Mouse (Mus musculus) telencephalon, adult 2 months (tissue): Measurements from ENCODE around the gene 1700015G11Rik.

Source experiments
- DNase-seq: peaks from one replicate; pipeline ENCODE4 v3.0.0-alpha.2; 2011; ENCODE audit warnings: low read depth, low spot score

Gene 1700015G11Rik

DNA sequence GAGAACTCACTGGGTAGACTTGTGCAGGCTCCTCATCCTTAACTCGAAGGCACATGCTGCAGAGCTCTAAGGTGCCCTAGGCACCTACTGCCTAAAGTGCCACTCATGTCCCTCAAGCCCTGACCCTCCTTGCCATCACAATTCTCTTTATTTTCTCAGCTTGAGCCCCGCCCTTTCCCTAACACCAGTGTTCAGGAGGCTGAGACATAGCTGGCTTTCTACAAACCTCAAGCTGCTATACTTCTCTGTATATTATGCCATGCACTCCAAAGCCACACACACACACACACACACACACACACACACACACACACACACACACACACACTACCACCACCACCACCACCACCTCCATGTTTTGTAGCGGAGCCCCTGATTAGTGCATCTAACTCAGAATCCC is at the start of gene 1700015G11Rik:
Gene 1700015G11Rik (minus strand): TSS at position 101 of the 400 bp plus-strand sequence.
- no peak for DNase-seq

- DNase-seq = no peak
These were observed 41.4 kb upstream of the 1700015G11Rik start for GRCm38 (mm10) chr7:52056954-52057353.

GRCm38 (mm10) chr7:52056274-52056673 is 40.7 kb upstream of the 1700015G11Rik start:
- DNase-seq = no peak

DNA sequence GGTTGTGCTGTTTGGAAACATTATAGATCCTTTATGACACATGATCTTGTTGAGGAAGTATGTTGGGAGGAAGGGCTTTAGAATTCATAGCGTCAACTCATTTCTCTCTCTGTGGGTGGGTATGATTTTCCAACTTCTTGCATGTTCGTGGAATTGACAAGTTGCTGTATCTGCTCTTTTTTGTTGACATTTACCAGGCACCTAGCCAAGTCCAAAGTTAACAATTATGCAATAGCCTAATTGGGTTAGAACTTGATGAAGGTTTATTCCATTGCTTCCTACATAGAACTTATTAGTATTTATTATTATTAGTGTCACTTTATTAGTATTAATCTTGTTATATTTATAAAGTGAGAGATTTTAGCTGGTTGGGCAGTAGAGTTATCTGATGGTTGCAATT is 40.3 kb upstream of the 1700015G11Rik start:
- no peak for DNase-seq

GRCm38 (mm10) chr7:52037600-52038582 is 22.4 kb upstream of the 1700015G11Rik start:
- DNase-seq = peak; percentile 29

GRCm38 (mm10) chr7:52024050-52024626 is 8.6 kb upstream of the 1700015G11Rik start:
- DNase-seq = no peak

DNA sequence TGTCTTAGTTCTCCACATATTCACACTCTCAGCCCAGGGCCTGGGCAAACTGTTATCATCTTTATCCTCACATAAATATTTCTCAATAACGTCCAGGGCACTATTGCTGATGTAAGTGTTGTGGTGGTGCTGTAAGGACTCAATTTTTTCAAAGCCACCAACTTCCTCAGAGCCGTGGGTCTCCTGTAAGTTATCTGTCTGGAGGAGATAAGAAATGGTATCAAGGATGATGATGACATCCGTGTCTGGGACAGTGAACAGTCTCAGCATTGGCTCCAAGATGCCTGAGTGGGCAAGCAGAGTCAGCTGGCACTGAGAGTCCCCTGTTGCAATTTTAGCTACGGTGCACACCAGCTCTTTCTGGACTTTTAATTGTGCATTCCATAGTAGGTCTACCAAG is 6.5 kb upstream of the 1700015G11Rik start:
- DNase-seq = no peak

DNA sequence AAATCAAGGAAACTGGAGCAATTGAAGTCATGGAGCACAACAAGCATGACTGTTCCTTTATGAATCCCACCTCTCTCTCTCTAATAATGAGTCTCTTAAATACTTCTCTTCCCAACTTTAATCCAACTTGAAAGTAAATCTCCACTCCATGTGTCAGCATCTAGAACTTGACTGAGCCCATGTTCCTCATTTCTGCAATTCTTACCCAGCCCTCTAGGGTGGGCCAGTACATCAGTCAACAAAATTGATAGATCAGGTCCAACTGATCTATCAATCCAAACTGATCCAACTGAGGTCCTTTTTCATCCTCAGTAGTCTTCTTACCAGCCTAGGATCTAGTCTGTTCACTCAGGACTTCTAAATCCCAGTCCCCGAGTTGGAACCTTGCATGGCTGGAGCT is 348 bp downstream of the 1700015G11Rik start:
- DNase-seq = no peak

- no peak for DNase-seq
These were observed 2.1 kb downstream of the 1700015G11Rik start for GRCm38 (mm10) chr7:52013457-52013856.

DNA sequence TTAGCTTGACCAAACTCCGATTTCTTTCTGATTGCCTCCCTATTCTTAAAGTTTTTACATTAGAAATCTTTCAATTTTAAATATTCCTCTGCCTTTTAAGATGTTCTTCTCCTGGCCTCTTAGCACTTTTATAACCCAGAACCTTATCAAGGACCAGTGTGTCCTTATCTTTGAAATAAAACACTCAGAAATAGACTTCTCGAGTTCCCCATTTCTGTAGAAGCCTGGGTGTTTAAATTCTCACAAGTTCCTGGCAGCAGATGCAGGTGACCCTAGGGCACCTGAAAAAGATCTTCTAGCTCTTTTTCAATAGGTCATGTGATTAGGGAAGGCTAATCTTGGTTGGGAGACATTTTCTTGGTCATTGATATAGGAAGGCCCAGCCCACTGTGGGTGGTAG is 8.4 kb downstream of the 1700015G11Rik start:
- DNase-seq = no peak

- no peak for DNase-seq
These were observed 9.3 kb downstream of the 1700015G11Rik start for GRCm38 (mm10) chr7:52006296-52006630.

DNA sequence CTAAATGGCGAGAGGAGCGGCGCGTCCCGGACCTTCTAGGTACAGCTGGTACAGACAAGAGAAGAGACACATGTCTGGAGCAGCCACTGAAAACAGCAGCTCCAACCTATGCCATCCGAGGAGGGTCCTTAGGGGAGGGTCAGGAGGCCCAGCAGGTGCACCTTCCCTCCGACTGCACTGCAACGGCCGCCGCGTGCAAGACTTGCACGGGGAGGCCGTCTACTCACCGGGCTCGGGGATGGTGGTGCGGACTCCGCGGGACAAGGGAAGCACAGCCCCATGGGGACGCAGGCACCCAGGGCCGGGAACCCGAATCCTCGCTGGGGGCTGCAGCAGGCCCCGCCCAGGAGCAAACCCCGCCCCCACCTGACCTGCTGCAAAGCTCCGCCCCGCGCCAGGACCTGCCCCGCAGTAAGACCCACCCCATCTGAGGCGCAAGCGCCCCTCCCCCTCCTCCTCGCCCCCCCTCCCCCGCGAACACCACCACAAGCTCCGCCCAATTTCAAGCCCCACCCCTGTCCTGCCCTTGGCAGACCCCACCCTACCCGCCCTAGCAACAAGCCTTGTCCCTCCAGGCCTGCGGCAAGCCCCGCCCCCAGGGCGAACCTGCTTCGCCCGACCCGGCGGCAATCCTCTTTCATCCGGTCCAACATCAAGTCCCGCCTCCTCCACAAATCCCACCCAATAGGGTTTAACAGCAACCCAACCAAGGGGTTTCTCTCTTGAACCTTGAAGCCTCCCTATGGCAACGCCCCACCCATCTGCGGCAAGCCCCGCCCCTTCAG is 9.8 kb downstream of the 1700015G11Rik start, which contains the start of gene Svip:
Gene Svip (minus strand): TSS at position 508 of the 785 bp plus-strand sequence.
- peak; percentile 98 for DNase-seq

DNA sequence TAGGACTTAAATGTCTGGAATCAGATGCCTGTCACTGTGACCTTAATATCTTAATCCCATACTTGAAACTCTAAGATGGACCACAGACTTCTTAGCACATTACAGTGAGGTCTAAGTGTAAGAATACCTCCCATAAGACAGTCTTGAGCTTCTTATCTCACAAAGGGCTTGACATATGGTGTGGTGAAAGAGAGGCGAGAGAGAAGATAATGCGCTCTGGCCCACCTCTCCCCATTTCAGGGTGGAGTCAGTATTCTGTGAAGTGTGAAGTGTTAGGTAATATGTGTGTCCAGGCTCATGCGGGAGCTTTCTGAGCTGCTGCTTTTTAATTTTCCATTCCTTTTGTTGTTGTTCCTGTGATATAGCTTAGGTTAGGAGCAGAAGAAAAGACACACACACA is 24.5 kb downstream of the 1700015G11Rik start:
- no peak for DNase-seq

DNA sequence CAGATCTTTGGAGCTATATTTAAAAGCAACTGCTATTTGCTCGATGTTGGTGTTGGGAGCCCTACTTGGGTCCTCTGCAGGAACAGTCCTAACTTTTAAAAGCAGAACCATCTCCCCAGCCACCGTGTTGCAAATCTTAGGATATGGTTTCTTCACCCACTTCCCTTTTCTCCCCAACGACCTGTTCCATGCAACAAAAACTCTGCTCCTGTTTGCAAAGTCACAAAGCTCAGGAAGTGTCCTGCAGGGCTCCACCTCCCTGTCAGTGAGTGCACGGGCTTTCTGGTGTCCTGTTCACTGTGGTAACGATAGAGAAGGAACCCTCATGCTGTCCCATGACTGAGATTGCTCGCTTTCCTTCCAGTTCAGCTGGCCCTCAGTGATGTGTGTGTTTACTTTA is 28.6 kb downstream of the 1700015G11Rik start:
- DNase-seq = no peak

DNA sequence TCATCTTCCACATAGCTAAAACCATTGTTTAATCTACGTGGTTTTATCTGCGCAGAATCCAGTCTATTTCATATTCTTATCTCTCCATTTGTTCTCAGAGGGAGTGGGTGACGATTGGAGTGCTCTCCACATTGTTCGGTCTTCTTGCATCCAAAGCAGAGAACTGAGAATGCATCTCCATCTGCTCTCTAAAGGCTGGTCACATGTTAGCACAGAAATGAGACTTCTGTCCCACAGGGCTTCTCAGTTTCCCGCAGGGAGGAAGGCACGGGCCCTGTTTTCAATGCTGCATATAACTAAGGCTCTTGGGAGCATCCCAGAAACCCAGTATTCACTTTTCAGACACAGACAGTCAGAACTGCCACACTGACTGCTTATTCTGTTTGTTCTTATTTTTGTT is 29.8 kb downstream of the 1700015G11Rik start:
- peak; percentile 59 for DNase-seq

- DNase-seq = peak; percentile 64
These were observed 33.2 kb downstream of the 1700015G11Rik start for GRCm38 (mm10) chr7:51982303-51982702.

DNA sequence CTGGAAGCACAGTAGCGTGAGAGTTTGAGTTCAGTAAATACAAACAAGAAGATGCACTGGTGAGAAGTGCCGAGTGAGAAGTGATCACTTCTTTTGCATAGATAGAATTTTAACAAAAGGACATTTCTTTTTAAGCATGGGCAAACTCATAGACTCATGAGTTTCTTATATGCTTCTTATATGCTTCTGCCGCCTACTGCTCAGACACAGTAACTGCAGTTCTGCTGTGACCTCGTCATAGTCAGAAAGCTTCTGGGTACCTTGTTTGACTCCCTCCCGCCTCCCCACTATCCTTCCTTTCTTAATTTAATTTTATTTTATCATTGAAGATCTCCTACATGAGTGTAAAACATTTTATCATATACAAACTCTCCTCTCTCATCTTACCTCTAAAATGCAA is 36.3 kb downstream of the 1700015G11Rik start:
- DNase-seq = no peak

- no peak for DNase-seq
These were observed 40.3 kb downstream of the 1700015G11Rik start for GRCm38 (mm10) chr7:51975181-51975580.

- no peak for DNase-seq
These were observed 42.0 kb downstream of the 1700015G11Rik start for GRCm38 (mm10) chr7:51973526-51973925.

DNA sequence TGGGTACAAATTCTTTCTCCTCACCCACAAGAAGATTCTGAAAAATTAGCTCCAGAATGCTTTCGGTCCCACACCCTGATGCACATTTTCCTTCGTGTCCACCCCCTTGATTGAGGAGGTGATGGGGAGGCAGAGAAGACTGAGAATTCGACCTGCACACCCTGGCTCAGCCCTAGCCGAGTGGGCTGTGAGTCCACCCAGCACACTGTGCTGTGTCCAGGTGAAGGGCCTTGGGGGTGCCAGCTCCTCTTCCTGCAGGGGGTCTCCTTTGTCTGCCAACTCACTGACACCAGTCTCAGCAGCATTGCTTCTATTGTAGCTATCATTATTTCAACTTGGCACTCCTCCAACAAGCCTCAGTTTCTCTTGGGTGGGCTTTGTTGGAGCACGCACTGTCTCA is 42.4 kb downstream of the 1700015G11Rik start:
- no peak for DNase-seq

GRCm38 (mm10) chr7:51972252-51972855 is 43.2 kb downstream of the 1700015G11Rik start:
- DNase-seq = peak; percentile 47

GRCm38 (mm10) chr7:51969379-51969778 is 46.1 kb downstream of the 1700015G11Rik start:
- no peak for DNase-seq
